Mouse (Mus musculus) layer of hippocampus, adult 2 months (tissue): ENCODE measurements around the gene Kcnj15. TPM values are rescaled to one million over a fixed set of nuclear protein-coding genes. Genes with fewer than 3 reads are reported as not detected.

Experiments used
- DNase-seq, 2 experiments: peaks; one replicate each; pipeline ENCODE4 v3.0.0; 2022; ENCODE audit warnings: low spot score in 2 of 2
- H3K27ac ChIP-seq: fragments of 200-600 bp; 2 replicates; pipeline ENCODE4 v1.8.1; 2022
- H3K4me3 ChIP-seq: fragments of 200-600 bp; 2 replicates; pipeline ENCODE4 v1.8.1; 2022; ENCODE audit warnings: mild to moderate bottlenecking
- CTCF ChIP-seq: fragments of 200-600 bp; conservative IDR thresholded peaks from 2 replicates; pipeline ENCODE4 v1.8.1; 2022; ENCODE audit warnings: antibody characterized with exemption, mild to moderate bottlenecking, moderate library complexity
- total RNA-seq, 2 experiments: library from RNA; stranded (reverse); gene quantifications; 2 replicates each; pipeline ENCODE4 v1.2.3; 2021

The Kcnj15 gene
- total RNA-seq, 2 experiments from 2014 or later: 0.08 to 0.34 TPM

- no peak for DNase-seq
- H3K4me3 ChIP-seq: no peak overlapping the region
- no peak for TF ChIP-seq CTCF
- H3K27ac ChIP-seq: no peak overlapping the region
These were observed 87.6 kb downstream of the Kcnj15 start for GRCm38 (mm10) chr16:95344961-95345360.

GRCm38 (mm10) chr16:95345882-95346281 is 88.5 kb downstream of the Kcnj15 start:
- H3K4me3 ChIP-seq: no peak overlapping the region
- peak; percentile 88 for TF ChIP-seq CTCF
- DNase-seq: peak; percentile 66 to 84
- no peak overlapping the region for H3K27ac ChIP-seq

DNA sequence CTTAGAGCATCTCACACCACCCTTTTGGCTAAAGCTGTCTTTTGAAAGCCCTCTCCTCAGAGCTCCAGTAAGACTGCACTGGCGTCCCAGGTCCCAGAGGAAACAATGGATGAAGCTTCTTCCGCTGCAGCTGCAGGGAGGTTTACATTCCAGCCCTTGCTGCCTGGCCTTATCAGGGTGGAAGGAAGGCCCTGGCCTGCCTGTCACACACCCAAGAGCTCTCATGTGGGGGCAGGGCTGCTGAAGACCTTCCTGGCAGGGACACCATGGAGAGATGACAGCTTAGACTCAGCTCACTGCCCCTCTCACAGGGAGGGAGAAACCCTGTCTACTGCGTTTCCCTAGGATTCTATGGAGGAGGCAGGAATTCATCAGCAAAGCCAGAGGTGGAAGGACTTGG is 89.8 kb downstream of the Kcnj15 start:
- Histone ChIP-seq H3K27ac (no peak overlapping the region), H3K4me3 (no peak overlapping the region)
- no peak for TF ChIP-seq CTCF
- DNase-seq: no peak

GRCm38 (mm10) chr16:95348555-95348954 is 91.2 kb downstream of the Kcnj15 start:
- no peak overlapping the region for H3K4me3 ChIP-seq
- TF ChIP-seq CTCF: no peak
- H3K27ac ChIP-seq: no peak overlapping the region
- no peak for DNase-seq

DNA sequence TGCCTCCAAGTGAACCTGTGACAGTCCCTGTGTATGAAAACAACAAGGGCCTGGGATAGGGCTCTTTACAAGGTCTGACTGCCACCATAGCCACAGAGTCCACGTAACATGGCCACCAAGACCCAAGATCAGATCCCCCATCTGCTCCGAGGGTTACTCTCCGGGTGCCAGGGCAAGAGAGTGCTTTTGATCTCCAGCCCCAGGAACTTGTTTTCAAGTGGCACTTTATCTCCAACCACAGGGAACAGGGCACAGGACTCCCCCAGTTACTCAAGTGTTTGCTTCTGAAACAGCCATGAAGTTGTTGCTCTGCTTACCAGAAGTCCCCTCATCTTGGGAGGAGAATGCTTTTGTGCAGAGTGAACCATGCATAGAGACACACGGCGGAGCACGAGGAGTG is 92.0 kb downstream of the Kcnj15 start:
- H3K27ac ChIP-seq: no peak overlapping the region
- no peak for TF ChIP-seq CTCF
- H3K4me3 ChIP-seq: no peak overlapping the region
- no peak for DNase-seq

DNA sequence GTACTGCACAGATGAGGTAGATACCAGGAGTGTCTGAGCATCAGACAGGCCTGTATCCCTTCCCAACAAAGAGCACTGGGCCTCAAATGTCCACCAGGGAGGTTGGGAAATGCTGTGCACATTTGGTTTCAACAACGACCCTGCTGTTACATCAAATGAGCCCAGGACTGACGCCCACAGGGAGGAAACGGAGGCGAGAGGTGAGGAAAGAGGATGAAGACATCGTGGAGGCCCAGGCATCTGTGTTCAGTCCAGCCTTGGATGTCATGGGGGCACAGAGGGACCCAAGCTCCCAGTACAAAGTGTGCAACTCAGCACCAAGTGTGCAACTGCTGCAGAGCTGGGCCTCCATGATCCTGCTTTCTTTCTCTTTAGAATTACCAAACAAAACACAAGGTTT is 92.4 kb downstream of the Kcnj15 start:
- no peak overlapping the region for H3K27ac ChIP-seq
- TF ChIP-seq CTCF: no peak
- no peak overlapping the region for H3K4me3 ChIP-seq
- no peak for DNase-seq
